Mouse (Mus musculus): ENCODE results near the gene Syt2. TPM values are rescaled to one million over a fixed set of nuclear protein-coding genes. Genes with fewer than 3 reads are reported as not detected.

Syt2 gene
- polyA plus RNA-seq, 1 experiment, result 0.05 TPM

DNA sequence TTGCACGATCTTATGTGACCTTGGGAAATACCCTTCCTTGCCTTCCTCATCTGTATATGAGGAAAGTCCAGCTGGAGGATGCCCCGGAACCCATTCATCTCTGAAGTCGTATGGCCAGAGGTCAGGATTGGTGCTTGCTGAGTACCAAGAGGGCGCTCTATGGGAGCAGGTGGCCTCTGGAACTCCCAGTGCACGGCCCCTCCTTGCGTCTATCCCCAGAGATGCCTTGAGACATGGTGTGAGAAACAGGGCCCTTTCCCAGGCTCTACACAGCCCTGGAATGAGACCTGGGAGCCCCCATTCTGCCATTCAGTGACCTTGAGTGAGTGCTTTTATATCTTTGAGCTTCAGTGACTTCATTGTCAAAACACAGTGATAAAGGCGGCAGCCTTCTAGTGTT lies 64.6 kb downstream of the Syt2 start:
- 96% methylated on average over 7 of the region's 7 CpGs for WGBS
- Histone ChIP-seq H3K4me1 (replicated peaks; ENCODE audit: control insufficient read depth, insufficient read depth, low read length) (peaks cover 11% of the 10 kb centered on the region), H3K4me3 (ENCODE audit: control insufficient read depth, insufficient read depth, low read length) (no peak overlapping the region), H3K36me3 (ENCODE audit: control insufficient read depth, insufficient read depth, low read length) (no peaks in the 10 kb centered on the region), H3K27me3 (ENCODE audit: control insufficient read depth, insufficient read depth, low read length) (no peaks in the 10 kb centered on the region), H3K27ac (ENCODE audit: control insufficient read depth, insufficient read depth, low read length) (no peak overlapping the region)
- no peak for DNase-seq
- no peak for TF ChIP-seq CTCF (IDR thresholded peaks at IDR 0.05; ENCODE audit: borderline replicate concordance, control insufficient read depth, extremely low read depth, insufficient read depth, low read length, poor library complexity)
- no peak for TF ChIP-seq POLR2A (IDR thresholded peaks at IDR 0.05; ENCODE audit: control insufficient read depth, extremely low read depth, insufficient read depth, low read length, poor library complexity)

- no peaks in the 10 kb centered on the region for H3K36me3 ChIP-seq (ENCODE audit: control insufficient read depth, insufficient read depth, low read length)
- peaks cover 11% of the 10 kb centered on the region for H3K4me1 ChIP-seq (replicated peaks; ENCODE audit: control insufficient read depth, insufficient read depth, low read length)
- no peaks in the 10 kb centered on the region for H3K27me3 ChIP-seq (ENCODE audit: control insufficient read depth, insufficient read depth, low read length)
- no peak overlapping the region for H3K4me3 ChIP-seq (ENCODE audit: control insufficient read depth, insufficient read depth, low read length)
- TF ChIP-seq POLR2A (IDR thresholded peaks at IDR 0.05; ENCODE audit: control insufficient read depth, extremely low read depth, insufficient read depth, low read length, poor library complexity) (no peak), CTCF (IDR thresholded peaks at IDR 0.05; ENCODE audit: borderline replicate concordance, control insufficient read depth, extremely low read depth, insufficient read depth, low read length, poor library complexity) (no peak)
- 81% methylated on average over 5 of the region's 5 CpGs for WGBS
- no peak for DNase-seq
- H3K27ac ChIP-seq (ENCODE audit: control insufficient read depth, insufficient read depth, low read length), result no peak overlapping the region
Observed at GRCm38 (mm10) chr1:134711653-134712052, 65.2 kb downstream of the Syt2 start.

DNA sequence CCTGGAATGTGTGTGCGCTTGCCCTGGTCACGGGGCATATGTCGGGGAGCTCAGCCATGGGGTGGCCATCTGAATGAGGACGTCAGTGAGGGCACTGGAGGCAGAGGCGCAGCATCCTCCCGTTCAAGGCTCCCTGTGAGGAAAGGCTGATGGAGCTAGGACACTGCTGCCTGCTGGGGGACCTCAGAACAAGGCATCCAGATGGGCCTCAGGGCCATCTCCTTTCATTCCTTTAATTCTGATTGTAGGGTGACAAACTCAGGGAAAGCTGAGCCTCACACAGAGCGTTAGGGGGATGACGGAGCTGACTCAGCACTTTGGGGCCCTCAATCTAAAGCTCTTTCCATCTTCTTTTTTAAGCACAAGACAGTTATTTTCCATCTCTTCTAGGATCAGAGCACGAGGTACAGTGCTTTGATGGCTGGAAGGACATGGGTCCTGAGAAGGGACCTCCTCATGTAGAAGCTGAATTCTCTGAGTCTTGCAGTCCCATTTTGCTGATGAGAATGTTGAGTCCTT lies 66.4 kb downstream of the Syt2 start:
- WGBS, result 93% methylated on average over 9 of the region's 9 CpGs

DNA sequence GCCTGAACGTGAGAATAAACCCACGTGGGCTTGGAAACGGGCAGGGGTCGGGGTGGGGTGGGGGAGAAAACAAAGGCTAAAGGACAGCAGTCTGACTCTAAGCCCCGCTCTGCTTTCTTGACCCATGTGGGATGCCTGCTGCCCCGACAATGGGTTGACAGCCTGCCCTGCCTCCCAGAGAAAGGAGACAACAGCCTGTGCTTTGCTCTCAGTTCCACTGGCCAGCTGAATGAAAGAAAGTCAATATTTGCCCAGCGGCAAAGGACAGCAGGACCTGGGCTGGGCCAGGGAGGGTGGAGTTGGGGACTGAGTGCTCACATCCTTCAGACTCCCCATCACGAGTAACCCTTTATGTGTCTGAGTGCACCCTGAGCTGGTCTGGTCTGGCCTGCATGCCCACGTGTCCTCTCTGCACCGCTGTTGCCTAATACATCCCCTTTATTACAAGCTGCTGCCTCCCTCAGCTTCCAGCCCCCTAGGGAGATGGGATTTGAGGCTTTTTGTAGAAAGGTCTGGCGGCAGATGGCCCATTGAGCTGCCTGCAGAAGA lies 67.0 kb downstream of the Syt2 start:
- WGBS, result 89% methylated on average over 11 of the region's 11 CpGs
- no peak overlapping the region for H3K4me3 ChIP-seq (ENCODE audit: control insufficient read depth, insufficient read depth, low read length)
- DNase-seq, result no peak
- H3K36me3 ChIP-seq (ENCODE audit: control insufficient read depth, insufficient read depth, low read length), result no peaks in the 10 kb centered on the region
- H3K27me3 ChIP-seq (ENCODE audit: control insufficient read depth, insufficient read depth, low read length), result no peaks in the 10 kb centered on the region
- peaks cover 7% of the 10 kb centered on the region for H3K4me1 ChIP-seq (replicated peaks; ENCODE audit: control insufficient read depth, insufficient read depth, low read length)
- TF ChIP-seq POLR2A (IDR thresholded peaks at IDR 0.05; ENCODE audit: control insufficient read depth, extremely low read depth, insufficient read depth, low read length, poor library complexity) (no peak), CTCF (IDR thresholded peaks at IDR 0.05; ENCODE audit: borderline replicate concordance, control insufficient read depth, extremely low read depth, insufficient read depth, low read length, poor library complexity) (no peak)
- no peak overlapping the region for H3K27ac ChIP-seq (ENCODE audit: control insufficient read depth, insufficient read depth, low read length)

More for the DNA sequence above, 66.4 kb downstream of the Syt2 start:
- no peaks in the 10 kb centered on the region for H3K27me3 ChIP-seq (ENCODE audit: control insufficient read depth, insufficient read depth, low read length)
- no peaks in the 10 kb centered on the region for H3K36me3 ChIP-seq (ENCODE audit: control insufficient read depth, insufficient read depth, low read length)
- peaks cover 11% of the 10 kb centered on the region for H3K4me1 ChIP-seq (replicated peaks; ENCODE audit: control insufficient read depth, insufficient read depth, low read length)
- no peak overlapping the region for H3K27ac ChIP-seq (ENCODE audit: control insufficient read depth, insufficient read depth, low read length)
- no peak for TF ChIP-seq POLR2A (IDR thresholded peaks at IDR 0.05; ENCODE audit: control insufficient read depth, extremely low read depth, insufficient read depth, low read length, poor library complexity)
- no peak for TF ChIP-seq CTCF (IDR thresholded peaks at IDR 0.05; ENCODE audit: borderline replicate concordance, control insufficient read depth, extremely low read depth, insufficient read depth, low read length, poor library complexity)
- no peak overlapping the region for H3K4me3 ChIP-seq (ENCODE audit: control insufficient read depth, insufficient read depth, low read length)
- DNase-seq, result no peak

DNA sequence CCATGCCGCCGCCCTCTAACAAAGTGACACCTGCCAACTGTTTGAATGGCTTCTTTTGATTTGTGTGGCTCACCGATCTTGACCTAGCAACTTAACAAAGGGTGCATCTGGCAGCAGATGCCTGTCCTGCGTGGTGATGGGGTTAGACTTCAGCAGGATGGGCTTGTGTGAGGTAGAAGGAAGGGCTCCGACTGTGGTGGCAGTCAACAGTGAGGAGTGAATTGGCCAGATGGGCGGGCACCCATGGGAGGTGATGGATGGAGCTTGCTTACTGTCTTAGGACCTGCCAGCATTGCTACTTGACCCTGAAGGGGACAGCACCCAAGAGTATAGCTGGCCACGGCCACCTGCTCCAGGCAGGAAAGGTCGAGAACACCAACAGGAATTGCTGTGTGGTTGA lies 67.7 kb downstream of the Syt2 start:
- no peaks in the 10 kb centered on the region for H3K27me3 ChIP-seq (ENCODE audit: control insufficient read depth, insufficient read depth, low read length)
- H3K27ac ChIP-seq (ENCODE audit: control insufficient read depth, insufficient read depth, low read length), result no peak overlapping the region
- no peak overlapping the region for H3K4me3 ChIP-seq (ENCODE audit: control insufficient read depth, insufficient read depth, low read length)
- WGBS, result 76% methylated on average over 8 of the region's 8 CpGs
- H3K36me3 ChIP-seq (ENCODE audit: control insufficient read depth, insufficient read depth, low read length), result no peaks in the 10 kb centered on the region
- peaks cover 5% of the 10 kb centered on the region for H3K4me1 ChIP-seq (replicated peaks; ENCODE audit: control insufficient read depth, insufficient read depth, low read length)
- TF ChIP-seq CTCF (IDR thresholded peaks at IDR 0.05; ENCODE audit: borderline replicate concordance, control insufficient read depth, extremely low read depth, insufficient read depth, low read length, poor library complexity), result no peak
- DNase-seq, result no peak

GRCm38 (mm10) chr1:134715092-134715491 lies 68.6 kb downstream of the Syt2 start:
- DNase-seq, result no peak
- no peak for TF ChIP-seq POLR2A (IDR thresholded peaks at IDR 0.05; ENCODE audit: control insufficient read depth, extremely low read depth, insufficient read depth, low read length, poor library complexity)
- TF ChIP-seq CTCF (IDR thresholded peaks at IDR 0.05; ENCODE audit: borderline replicate concordance, control insufficient read depth, extremely low read depth, insufficient read depth, low read length, poor library complexity), result no peak
- WGBS, result 90% methylated on average over 5 of the region's 5 CpGs
- H3K4me3 ChIP-seq (ENCODE audit: control insufficient read depth, insufficient read depth, low read length), result no peak overlapping the region
- H3K27ac ChIP-seq (ENCODE audit: control insufficient read depth, insufficient read depth, low read length), result no peak overlapping the region
- no peaks in the 10 kb centered on the region for H3K27me3 ChIP-seq (ENCODE audit: control insufficient read depth, insufficient read depth, low read length)
- H3K36me3 ChIP-seq (ENCODE audit: control insufficient read depth, insufficient read depth, low read length), result no peaks in the 10 kb centered on the region
- no peaks in the 10 kb centered on the region; the same call in 1 of the 2 replicates for H3K4me1 ChIP-seq (replicated peaks; ENCODE audit: control insufficient read depth, insufficient read depth, low read length)
